Mouse (Mus musculus) ES-E14 (cell line): Measurements from ENCODE around the gene Casp8ap2. TPM values are rescaled to one million over a fixed set of nuclear protein-coding genes. Genes with fewer than 3 reads are reported as not detected.
A peak's percentile ranks its signal among the peaks of the same experiment; 100 is the strongest.

Experiments
- DNase-seq: peaks from one replicate; pipeline ENCODE4 v3.0.0-alpha.2; 2013; ENCODE audit warnings: low read depth, low spot score
- H3K27ac ChIP-seq: 2 replicates; pipeline ENCODE4 v1.5.1; 2012; ENCODE audit warnings: low read depth, mild to moderate bottlenecking, low read length, moderate library complexity, mixed read lengths; ENCODE audit not compliant: poor library complexity, insufficient read depth, severe bottlenecking
- H3K36me3 ChIP-seq: 2 replicates; pipeline ENCODE4 v1.6.1; 2012; ENCODE audit warnings: mild to moderate bottlenecking, low read length, moderate library complexity, mixed read lengths; ENCODE audit not compliant: control insufficient read depth, poor library complexity, insufficient read depth, severe bottlenecking
- H3K4me1 ChIP-seq, 2 experiments: fragments of 150-350 bp in 1 of 2; sonication (generic) in 1 of 2; 2 replicates each; pipeline ENCODE4 v1.6.1; 2012; ENCODE audit warnings: low read length in 2 of 2, mild to moderate bottlenecking in 1 of 2, mixed read lengths in 1 of 2; ENCODE audit not compliant: control insufficient read depth in 2 of 2, insufficient read depth in 2 of 2, poor library complexity in 1 of 2
- H3K4me3 ChIP-seq, 2 experiments: fragments of 150-350 bp in 1 of 2; sonication (generic) in 1 of 2; 2 replicates each; pipeline ENCODE4 v1.5.1; 2012; ENCODE audit warnings: low read length in 2 of 2, low read depth in 1 of 2, mild to moderate bottlenecking in 1 of 2, mixed read lengths in 1 of 2; ENCODE audit not compliant: insufficient read depth in 1 of 2, poor library complexity in 1 of 2, severe bottlenecking in 1 of 2
- H3K9ac ChIP-seq: 2 replicates; pipeline ENCODE4 v1.6.1; 2012; ENCODE audit warnings: low read depth, mild to moderate bottlenecking, low read length, mixed read lengths; ENCODE audit not compliant: poor library complexity, insufficient read depth, severe bottlenecking
- H3K9me3 ChIP-seq: fragments of 150-350 bp; sonication (generic); 2 replicates; pipeline ENCODE4 v1.6.1; 2012; ENCODE audit warnings: low read depth, mild to moderate bottlenecking, low read length; ENCODE audit not compliant: control insufficient read depth, insufficient read depth
- CHD2 ChIP-seq: IDR thresholded peaks from 2 replicates; pipeline ENCODE4 v1.6.1; 2014; ENCODE audit warnings: mild to moderate bottlenecking, low read depth, low read length, inconsistent platforms
- HCFC1 ChIP-seq: IDR thresholded peaks from 2 replicates; pipeline ENCODE4 v1.6.1; 2012; ENCODE audit warnings: low read length, inconsistent platforms, borderline replicate concordance; ENCODE audit not compliant: insufficient read depth
- MAFK ChIP-seq: IDR thresholded peaks from 2 replicates; pipeline ENCODE4 v1.6.1; 2014; ENCODE audit warnings: mild to moderate bottlenecking, low read depth, low read length, inconsistent platforms; ENCODE audit not compliant: insufficient read depth
- ZC3H11A ChIP-seq: IDR thresholded peaks from 2 replicates; pipeline ENCODE4 v1.6.1; 2012; ENCODE audit warnings: low read depth, mild to moderate bottlenecking, inconsistent platforms, low read length, borderline replicate concordance
- ZNF384 ChIP-seq: IDR thresholded peaks from 2 replicates; pipeline ENCODE4 v1.6.1; 2012; ENCODE audit warnings: low read depth, low read length, inconsistent platforms
- in situ Hi-C, 2 experiments: fragments of 600-800 bp; cut with MboI; formaldehyde crosslinking; loops; one replicate each; pipeline ENCODE4 v1.15.1; 2025; ENCODE audit warnings: low sequenced_read_pairs in 2 of 2, inconsistent platforms in 1 of 2; ENCODE audit not compliant: unreplicated experiment in 2 of 2
- total RNA-seq: library from RNA; depleted of rRNA; stranded (reverse); fragments of 300-350 nt; gene quantifications from 2 replicates; pipeline ENCODE4 v1.2.3, GENCODE M21; 2012

Casp8ap2 gene
- total RNA-seq, 1 experiment = 39.0 TPM

DNA sequence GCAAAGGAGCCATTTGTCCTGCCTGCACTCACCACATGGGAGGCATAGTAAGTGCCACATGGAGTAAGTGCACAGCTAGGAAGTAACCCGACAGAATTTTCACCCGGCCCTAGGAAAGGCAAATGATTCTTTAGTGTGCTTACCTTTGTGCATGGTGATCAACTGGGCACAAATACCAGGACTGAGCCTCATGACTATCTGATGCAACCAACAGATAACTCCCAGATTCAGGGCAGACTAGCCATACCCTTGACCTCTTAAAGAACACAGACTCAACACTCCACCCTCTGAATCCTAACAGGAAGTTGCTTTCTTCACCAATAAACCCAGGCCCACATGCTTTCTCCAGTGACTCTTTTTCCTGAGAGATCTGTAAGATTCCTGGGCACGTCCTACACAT is 43.8 kb upstream of the Casp8ap2 start:
- in situ Hi-C loops = loop anchor here in 1 of 2 experiments (25.0 kb wide), 1 partner anchor 509 kb away; no protein-coding TSS in a partner anchor
- H3K27ac ChIP-seq = no peak overlapping the region
- no peak overlapping the region for H3K4me3 ChIP-seq
- no peaks in the 10 kb centered on the region for H3K4me1 ChIP-seq
- no peaks in the 10 kb centered on the region for H3K9me3 ChIP-seq
- no peak overlapping the region for H3K9ac ChIP-seq
- H3K36me3 ChIP-seq = no peaks in the 10 kb centered on the region
- TF ChIP-seq ZC3H11A = no peak
- TF ChIP-seq ZNF384 = no peak
- TF ChIP-seq CHD2 = no peak
- no peak for TF ChIP-seq MAFK
- TF ChIP-seq HCFC1 = no peak
- DNase-seq = no peak

DNA sequence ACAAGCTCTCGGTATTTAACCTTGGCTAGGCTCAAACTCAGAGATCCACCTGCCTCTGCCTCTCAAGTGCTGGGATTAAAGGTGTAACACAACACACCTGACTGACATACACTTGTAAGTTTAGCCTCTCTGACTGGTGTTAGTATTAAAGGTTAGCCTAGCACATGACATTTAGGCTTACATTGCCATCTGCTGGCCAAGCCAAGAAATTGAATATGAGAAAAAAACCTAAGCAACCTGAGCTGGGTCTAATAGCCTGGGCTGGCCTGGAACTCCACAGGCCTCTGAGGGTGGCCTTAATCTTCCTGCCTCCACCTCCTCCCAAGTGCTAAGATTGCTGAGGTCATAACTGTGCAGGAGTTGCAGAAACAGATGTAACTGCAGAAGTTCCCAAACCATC is 43.1 kb upstream of the Casp8ap2 start:
- DNase-seq = peak; percentile 28
- no peak overlapping the region for H3K9ac ChIP-seq
- H3K9me3 ChIP-seq = no peaks in the 10 kb centered on the region
- in situ Hi-C loops = loop anchor here in 1 of 2 experiments (25.0 kb wide), 1 partner anchor 510 kb away; no protein-coding TSS in a partner anchor
- no peak overlapping the region for H3K4me3 ChIP-seq
- no peak overlapping the region for H3K27ac ChIP-seq
- peak; percentile 70; the same call in 1 of the 2 replicates for TF ChIP-seq ZC3H11A
- no peak for TF ChIP-seq HCFC1
- peak; percentile 87 for TF ChIP-seq ZNF384
- TF ChIP-seq CHD2 = no peak
- TF ChIP-seq MAFK = no peak
- no peaks in the 10 kb centered on the region for H3K36me3 ChIP-seq
- H3K4me1 ChIP-seq = no peaks in the 10 kb centered on the region

DNA sequence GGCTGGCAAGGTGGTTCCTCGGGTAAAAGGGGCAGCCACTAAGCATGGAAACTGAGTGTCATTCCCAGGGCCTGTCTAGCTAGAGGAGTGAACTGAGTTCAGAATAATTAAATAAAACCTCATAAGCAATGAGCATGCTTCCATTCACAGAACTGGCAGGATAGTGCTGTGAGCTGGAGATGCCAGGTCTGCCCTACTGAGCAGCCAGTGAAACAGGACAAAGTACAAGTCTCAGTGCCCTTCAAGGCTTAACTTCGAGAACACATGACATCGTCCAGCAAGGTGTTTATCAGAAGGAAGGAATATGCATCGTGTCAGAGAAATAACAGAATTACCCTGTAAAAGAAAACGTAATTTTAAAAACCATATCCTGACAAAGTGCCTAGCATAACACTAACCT is 41.7 kb upstream of the Casp8ap2 start:
- Histone ChIP-seq H3K27ac (no peak overlapping the region), H3K9ac (no peak overlapping the region), H3K36me3 (no peaks in the 10 kb centered on the region), H3K4me1 (no peaks in the 10 kb centered on the region), H3K4me3 (no peak overlapping the region), H3K9me3 (no peaks in the 10 kb centered on the region)
- no peak for TF ChIP-seq HCFC1
- TF ChIP-seq MAFK = no peak
- TF ChIP-seq ZC3H11A = no peak
- TF ChIP-seq CHD2 = no peak
- no peak for TF ChIP-seq ZNF384
- in situ Hi-C loops = loop anchor here in 1 of 2 experiments (25.0 kb wide), 1 partner anchor 511 kb away; no protein-coding TSS in a partner anchor
- DNase-seq = no peak

DNA sequence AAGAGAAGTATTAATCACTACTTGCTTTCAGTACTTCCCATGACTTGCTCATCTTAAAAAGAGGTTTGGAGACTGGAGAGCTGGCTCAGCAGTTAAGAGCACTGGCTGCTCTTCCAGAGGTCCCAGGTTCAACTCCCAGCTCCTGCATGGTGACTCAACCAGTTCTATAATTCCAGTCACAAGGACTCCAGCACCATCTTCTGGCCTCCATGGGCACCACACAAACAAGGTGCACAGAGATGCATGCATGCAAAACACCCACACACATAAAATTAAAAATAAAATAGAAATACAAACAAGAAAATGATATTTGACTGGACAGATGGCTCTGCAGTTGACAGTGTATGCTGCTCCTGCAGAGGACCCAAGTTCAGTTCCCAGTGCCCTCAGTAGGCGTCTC is 40.6 kb upstream of the Casp8ap2 start:
- no peaks in the 10 kb centered on the region for H3K4me1 ChIP-seq
- H3K36me3 ChIP-seq = no peaks in the 10 kb centered on the region
- TF ChIP-seq CHD2 (no peak), MAFK (no peak), ZNF384 (no peak), ZC3H11A (no peak), HCFC1 (no peak)
- H3K9me3 ChIP-seq = no peaks in the 10 kb centered on the region
- DNase-seq = no peak
- no peak overlapping the region for H3K4me3 ChIP-seq
- no peak overlapping the region for H3K27ac ChIP-seq
- in situ Hi-C loops = loop anchor here in 1 of 2 experiments (25.0 kb wide), 2 partner anchors 512 to 538 kb away; no protein-coding TSS in a partner anchor
- H3K9ac ChIP-seq = no peak overlapping the region
